Mouse (Mus musculus): ENCODE results near the gene Vill. TPM values are rescaled to one million over a fixed set of nuclear protein-coding genes. Genes with fewer than 3 reads are reported as not detected.

Vill gene
- 1.9 and 4.8 TPM in 2 replicates for polyA plus RNA-seq (2015; fragmentation: Nextera tagmentation; extraction: Ambion mirVana)

DNA sequence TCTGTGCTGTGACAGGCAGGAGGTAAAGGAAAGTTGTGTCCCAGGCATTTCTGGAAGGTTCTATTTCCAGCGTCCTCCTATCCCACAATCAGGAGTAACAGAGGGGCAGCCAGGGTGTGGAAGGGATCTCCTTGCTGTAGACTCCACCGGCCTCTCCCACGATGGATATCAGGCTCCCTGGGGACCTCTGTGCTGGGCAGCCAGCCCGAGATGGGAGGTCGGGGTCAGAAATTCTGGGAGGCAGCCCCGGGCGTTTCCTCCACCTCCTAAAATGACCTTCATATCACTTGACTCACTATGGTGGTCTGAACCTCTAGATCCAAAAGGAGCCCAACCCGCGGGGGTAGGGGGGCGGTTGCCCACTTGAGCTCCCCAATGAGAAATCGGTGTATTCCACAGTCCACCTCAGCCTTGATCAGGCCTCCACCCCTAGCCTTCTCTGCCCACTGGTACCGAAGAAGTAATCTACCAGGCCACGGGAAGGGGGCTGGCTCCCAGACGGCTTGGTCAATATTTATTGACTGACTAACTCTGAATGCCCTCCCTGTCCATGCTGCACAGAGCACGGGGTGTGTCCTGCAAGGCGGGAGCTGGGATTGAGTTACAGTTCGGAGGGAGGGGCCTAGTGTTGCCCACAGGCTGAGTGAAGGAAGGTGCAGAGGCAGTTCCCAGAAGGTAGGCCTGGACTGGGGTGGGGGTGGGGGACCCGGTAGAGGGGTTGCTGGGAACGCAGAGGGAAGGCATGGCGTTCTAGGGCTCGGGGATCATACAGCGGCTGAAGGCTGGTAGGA, at the start of gene Vill:
Gene Vill, plus strand, starts transcription at position 625 of the 791 bp plus-strand sequence.

DNA sequence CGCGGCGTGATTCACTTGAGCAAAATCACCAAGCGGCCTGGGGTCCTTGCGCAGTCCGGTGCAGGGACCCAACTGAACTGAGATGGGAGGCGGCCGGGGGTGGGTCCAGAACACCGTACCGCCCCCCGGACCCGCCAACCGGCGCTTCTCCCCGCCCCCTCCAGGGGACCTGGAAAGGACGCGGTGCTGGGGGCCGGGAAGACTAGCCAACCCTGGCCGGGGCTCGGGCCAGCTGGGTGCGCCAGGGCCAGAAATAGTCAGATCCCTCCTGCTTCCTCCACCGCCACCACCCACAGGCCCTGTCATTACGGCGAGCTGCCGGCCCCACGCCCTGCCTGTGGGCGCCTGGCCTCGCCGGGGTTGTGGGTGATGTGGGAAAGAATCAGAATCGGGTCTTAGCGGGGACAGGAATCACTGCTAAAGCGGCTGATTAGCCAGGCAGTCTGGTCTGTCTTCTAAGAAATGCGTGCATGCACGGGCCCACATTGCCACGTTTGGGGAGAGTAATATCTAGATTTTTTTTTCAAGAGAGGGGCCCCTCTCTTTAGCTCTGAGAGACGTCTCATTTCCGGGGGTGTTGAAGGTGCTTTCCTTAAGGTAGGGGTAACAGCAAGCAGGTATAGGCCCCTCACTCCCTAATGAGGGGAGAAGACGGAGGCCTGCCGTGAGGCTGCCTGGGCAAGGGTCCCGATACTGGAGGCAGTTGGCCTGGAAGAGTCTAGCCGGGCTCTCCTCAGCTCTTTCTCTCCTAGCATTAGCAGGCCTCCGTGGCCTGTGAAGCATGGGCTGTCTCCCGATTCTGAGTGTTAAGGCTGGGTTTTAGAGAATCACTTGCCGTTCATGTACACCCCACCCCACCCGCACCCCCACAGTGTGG, 41.1 kb downstream of the Vill start, which contains the start of gene Plcd1:
Gene Plcd1, minus strand, starts transcription at position 84 of the 877 bp plus-strand sequence.

DNA sequence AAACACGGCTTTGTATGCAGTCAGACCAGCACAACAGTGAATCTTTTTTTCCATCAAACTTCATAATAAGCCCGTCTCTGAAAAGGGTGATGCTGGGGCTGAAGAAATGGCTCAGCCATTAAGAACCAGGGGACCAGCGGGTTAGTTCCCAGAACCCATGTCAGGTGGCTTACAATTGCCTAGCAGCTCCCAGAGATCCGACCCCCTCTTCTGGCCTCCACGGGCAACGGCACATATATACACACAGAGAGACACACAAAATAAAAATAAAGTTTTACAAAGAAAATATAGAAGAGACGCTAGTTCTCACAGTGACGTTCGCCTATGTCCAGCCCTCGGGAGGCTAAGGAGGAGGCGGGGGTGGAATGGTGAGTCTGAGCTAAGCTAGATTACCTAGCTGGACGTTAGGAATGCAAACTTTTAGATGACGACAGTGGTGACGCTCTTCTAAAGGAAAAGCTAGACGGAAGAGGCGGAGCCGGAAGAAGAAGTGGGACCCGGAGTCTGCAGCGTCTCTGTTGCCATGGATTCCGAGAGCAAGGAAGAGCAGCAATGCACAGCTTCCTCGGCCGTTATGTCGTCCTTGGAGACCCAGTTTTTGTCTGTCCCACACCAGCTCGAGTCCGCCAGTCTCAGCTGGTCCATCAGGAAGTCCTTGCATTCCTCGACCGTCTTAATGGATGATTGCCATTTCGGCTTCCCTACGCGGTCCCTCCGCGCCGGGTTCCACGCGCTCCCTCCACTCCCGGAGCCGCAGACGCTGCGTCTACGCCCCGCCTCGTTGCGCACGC, 49.6 kb downstream of the Vill start, which contains the start of gene Dlec1:
Gene Dlec1, plus strand, starts transcription at position 487 of the 791 bp plus-strand sequence.

Small RNA genes lying within 50 kb of the gene (microRNA-seq; reads per million reads assigned to microRNA genes)
- 4.2 to 6.4 reads per million in 2 experiments for gene Mir26a-1

Other genes starting within 250 kb of the Vill start
- gene Ctdspl, start 126.3 kb upstream of the Vill start, polyA plus RNA-seq (2015; fragmentation: Nextera tagmentation; extraction: Ambion mirVana), result 4.0 and 5.8 TPM in 2 replicates
- 9.3 and 11.6 TPM in 2 replicates for gene Plcd1, start 40.7 kb downstream of the Vill start, polyA plus RNA-seq (2015; fragmentation: Nextera tagmentation; extraction: Ambion mirVana)
- gene Dlec1, start 49.7 kb downstream of the Vill start, polyA plus RNA-seq (2015; fragmentation: Nextera tagmentation; extraction: Ambion mirVana), result 0.06 and 0.16 TPM in 2 replicates
- gene Acaa1b, start 104.3 kb downstream of the Vill start, polyA plus RNA-seq (2015; fragmentation: Nextera tagmentation; extraction: Ambion mirVana), result 1.6 and 8.8 TPM in 2 replicates
- not detected in 2 replicates for gene Gm47289, start 106.4 kb downstream of the Vill start, polyA plus RNA-seq (2015; fragmentation: Nextera tagmentation; extraction: Ambion mirVana)
- not detected in 2 replicates for gene Slc22a13, start 156.3 kb downstream of the Vill start, polyA plus RNA-seq (2015; fragmentation: Nextera tagmentation; extraction: Ambion mirVana)

All from skeletal muscle tissue, postnatal 0 days (tissue).